Mouse (Mus musculus): ENCODE measurements at regions not wholly inside any gene's neighbourhood (a gene's known extent, or its start where the extent isn't known, plus 50 kb on each side); places are given as distances from the start of the nearest gene placed in this dataset.

DNA sequence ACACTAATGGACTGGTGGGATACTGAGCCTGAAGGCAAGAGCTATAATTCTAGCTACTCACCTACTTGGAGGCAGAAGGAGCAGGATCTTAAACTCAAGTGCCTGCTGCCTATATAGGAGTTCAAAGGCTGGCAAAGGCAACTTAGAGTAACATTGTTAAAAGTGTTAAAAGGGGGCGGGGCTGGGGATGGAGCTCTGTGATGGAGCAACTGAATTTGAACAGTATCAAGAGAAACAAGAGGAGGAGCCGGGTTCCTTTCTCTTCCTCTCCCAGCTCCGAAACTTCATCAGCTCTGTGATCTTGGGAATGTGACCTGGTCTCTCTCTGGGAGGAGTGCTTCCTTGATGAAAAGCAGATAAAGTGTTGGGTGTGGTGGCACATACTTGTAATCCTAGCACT lies 223.6 kb downstream of the Rplp1 start:
- H3K4me3 ChIP-seq (replicated peaks), result no peak overlapping the region
- H3K27me3 ChIP-seq, result peaks cover 9% of the 10 kb centered on the region; the same call in 1 of the 2 replicates
- H3K4me2 ChIP-seq (replicated peaks), result no peak overlapping the region
- 77% methylated on average over 3 of the region's 3 CpGs for WGBS
- no peaks in the 10 kb centered on the region for H3K9me3 ChIP-seq (replicated peaks)
- H3K36me3 ChIP-seq, result no peaks in the 10 kb centered on the region
- H3K9ac ChIP-seq, result no peak overlapping the region
- no peak overlapping the region for H3K27ac ChIP-seq (replicated peaks)
- no peak for ATAC-seq (ENCODE audit: insufficient number of reproducible peaks, low FRiP score, low TSS enrichment, low read depth)
- H3K4me1 ChIP-seq, result peaks cover 15% of the 10 kb centered on the region

DNA sequence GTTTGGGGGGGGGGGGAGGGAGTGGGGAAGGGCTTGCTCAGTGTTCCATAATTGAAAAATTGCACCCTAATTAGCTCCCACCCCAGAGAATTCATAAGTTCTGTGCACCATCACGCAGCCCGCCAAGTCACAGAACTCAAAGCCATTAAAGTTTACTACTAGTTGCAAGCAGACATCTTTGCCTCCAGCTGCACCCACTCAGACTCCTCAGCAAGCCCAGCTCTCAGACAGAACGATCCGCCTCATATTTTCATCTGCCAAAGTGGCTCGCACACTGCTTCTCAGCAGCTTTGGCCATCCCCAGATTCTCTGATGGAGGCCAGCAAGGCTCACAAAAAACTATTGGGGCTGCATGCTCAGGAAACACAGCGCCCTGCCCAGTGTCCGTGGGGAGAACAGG lies 224.4 kb downstream of the Rplp1 start:
- Histone ChIP-seq H3K4me2 (replicated peaks) (no peak overlapping the region), H3K9ac (no peak overlapping the region), H3K36me3 (no peaks in the 10 kb centered on the region), H3K9me3 (replicated peaks) (no peaks in the 10 kb centered on the region), H3K4me1 (peaks cover 7% of the 10 kb centered on the region; the same call in 1 of the 2 replicates), H3K4me3 (replicated peaks) (no peak overlapping the region), H3K27ac (replicated peaks) (no peak overlapping the region), H3K27me3 (peaks cover 9% of the 10 kb centered on the region; the same call in 1 of the 2 replicates)
- no peak for ATAC-seq (ENCODE audit: insufficient number of reproducible peaks, low FRiP score, low TSS enrichment, low read depth)
- 47% methylated on average over 7 of the region's 7 CpGs for WGBS

DNA sequence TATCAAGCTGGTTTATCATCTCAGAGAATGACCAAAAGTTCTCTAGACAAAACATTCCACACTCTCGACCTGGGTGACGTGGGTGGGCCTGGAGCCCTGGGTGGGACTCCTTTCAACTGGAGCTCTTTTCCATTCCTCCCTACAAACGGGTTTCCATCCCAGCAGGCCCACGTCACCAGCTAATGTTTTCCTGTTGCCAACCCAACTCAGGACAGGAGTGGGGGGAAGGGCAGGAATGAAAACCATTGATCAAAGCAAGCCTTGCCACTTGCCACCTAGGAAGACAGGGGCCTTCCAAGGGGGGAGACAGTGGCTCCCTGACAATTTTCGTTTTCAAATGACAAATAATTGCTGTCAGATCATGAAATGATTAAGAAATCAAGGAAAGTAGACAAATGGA lies 224.8 kb downstream of the Rplp1 start:
- H3K9me3 ChIP-seq (replicated peaks), result no peaks in the 10 kb centered on the region
- H3K4me2 ChIP-seq (replicated peaks), result no peak overlapping the region
- peaks cover 6% of the 10 kb centered on the region; the same call in 1 of the 2 replicates for H3K4me1 ChIP-seq
- H3K27ac ChIP-seq (replicated peaks), result no peak overlapping the region
- H3K27me3 ChIP-seq, result peaks cover 9% of the 10 kb centered on the region; the same call in 1 of the 2 replicates
- no peak overlapping the region for H3K9ac ChIP-seq
- no peak overlapping the region for H3K4me3 ChIP-seq (replicated peaks)
- no peak for ATAC-seq (ENCODE audit: insufficient number of reproducible peaks, low FRiP score, low TSS enrichment, low read depth)
- WGBS, result 31% methylated on average over 5 of the region's 5 CpGs
- H3K36me3 ChIP-seq, result no peaks in the 10 kb centered on the region

DNA sequence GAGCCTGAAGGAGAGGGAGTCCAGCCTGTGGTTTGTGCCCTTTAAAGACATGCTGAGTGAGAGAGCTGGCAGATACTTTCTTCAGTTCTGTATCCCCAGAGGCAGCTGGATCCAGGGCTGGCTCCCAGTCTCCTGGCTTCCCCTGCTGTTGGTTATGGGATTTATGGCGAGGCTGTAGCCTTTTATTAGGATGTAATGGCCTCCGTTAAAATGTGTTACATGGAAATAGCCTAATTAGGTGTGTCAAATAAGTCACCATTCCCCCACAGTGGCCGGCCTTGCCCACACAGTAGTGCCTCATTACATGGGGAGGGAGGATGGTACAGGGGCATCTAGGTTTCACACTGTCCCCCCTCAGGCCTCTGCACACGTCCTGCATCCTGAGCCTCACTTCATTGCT lies 230.8 kb downstream of the Rplp1 start:
- no peak overlapping the region for H3K27ac ChIP-seq (replicated peaks)
- 73% methylated on average over 4 of the region's 4 CpGs for WGBS
- H3K27me3 ChIP-seq, result 0 out of 2 replicates have a peak, but pooled peaks cover 2% of the 10 kb centered on the region
- ATAC-seq (ENCODE audit: insufficient number of reproducible peaks, low FRiP score, low TSS enrichment, low read depth), result no peak
- H3K9me3 ChIP-seq (replicated peaks), result no peaks in the 10 kb centered on the region
- no peak overlapping the region for H3K4me2 ChIP-seq (replicated peaks)
- H3K9ac ChIP-seq, result no peak overlapping the region
- H3K4me1 ChIP-seq, result peaks cover 18% of the 10 kb centered on the region
- no peaks in the 10 kb centered on the region for H3K36me3 ChIP-seq
- H3K4me3 ChIP-seq (replicated peaks), result no peak overlapping the region

DNA sequence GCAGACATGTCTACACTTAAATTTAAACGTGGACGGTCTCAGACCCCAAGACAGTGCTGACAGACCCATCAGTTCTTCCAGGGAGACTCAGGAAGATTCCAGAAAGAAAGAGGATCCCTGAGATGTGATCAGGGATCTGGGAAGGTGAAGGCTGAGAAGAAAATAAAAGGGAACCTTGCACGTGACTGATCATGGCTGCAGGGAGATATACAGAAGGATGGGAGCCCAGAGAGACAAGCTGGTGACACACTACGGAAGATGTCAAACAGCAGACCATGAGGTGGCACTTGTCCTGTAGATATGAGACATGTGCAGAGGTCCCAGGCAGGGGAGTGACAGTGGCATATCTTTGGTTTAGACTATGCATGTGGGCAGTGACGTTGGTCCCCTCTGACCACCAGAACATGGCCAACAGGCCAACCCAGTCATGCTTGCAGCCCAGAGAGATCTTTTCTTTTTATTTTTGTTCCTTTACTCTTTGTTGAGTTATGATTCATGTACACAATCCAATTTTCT lies 231.5 kb downstream of the Rplp1 start:
- Histone ChIP-seq H3K27me3 (0 out of 2 replicates have a peak, but pooled peaks cover 2% of the 10 kb centered on the region), H3K4me1 (peaks cover 18% of the 10 kb centered on the region), H3K4me3 (replicated peaks) (no peak overlapping the region), H3K9ac (no peak overlapping the region), H3K27ac (replicated peaks) (no peak overlapping the region), H3K36me3 (no peaks in the 10 kb centered on the region), H3K4me2 (replicated peaks) (no peak overlapping the region), H3K9me3 (replicated peaks) (no peaks in the 10 kb centered on the region)
- 86% methylated on average over 5 of the region's 5 CpGs for WGBS
- no peak for ATAC-seq (ENCODE audit: insufficient number of reproducible peaks, low FRiP score, low TSS enrichment, low read depth)

DNA sequence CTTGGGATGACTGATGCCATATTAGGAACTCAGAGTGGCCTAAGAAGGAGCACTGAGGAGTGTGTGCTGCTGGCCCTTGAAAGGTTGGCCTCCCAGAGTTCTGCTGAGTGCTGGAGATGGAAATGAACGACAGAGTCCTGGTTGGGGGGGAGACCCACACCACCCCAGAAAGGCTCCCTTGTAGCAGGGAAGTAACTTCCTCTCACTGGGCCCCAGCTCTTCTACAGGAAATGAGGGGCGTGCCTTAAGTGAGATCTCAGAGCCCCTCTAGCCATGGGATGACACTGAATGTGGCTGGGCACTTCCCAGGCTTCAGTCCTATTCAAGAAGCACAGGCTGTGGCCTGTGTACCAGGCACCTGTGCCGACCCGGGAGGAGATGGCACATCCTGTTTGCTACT lies 232.0 kb downstream of the Rplp1 start:
- H3K4me2 ChIP-seq (replicated peaks), result no peak overlapping the region
- no peak for ATAC-seq (ENCODE audit: insufficient number of reproducible peaks, low FRiP score, low TSS enrichment, low read depth)
- no peaks in the 10 kb centered on the region for H3K36me3 ChIP-seq
- H3K4me1 ChIP-seq, result peaks cover 21% of the 10 kb centered on the region
- H3K27me3 ChIP-seq, result 0 out of 2 replicates have a peak, but pooled peaks cover 2% of the 10 kb centered on the region
- WGBS, result 68% methylated on average over 4 of the region's 4 CpGs
- H3K9ac ChIP-seq, result no peak overlapping the region
- H3K9me3 ChIP-seq (replicated peaks), result no peaks in the 10 kb centered on the region
- no peak overlapping the region for H3K27ac ChIP-seq (replicated peaks)
- no peak overlapping the region for H3K4me3 ChIP-seq (replicated peaks)

DNA sequence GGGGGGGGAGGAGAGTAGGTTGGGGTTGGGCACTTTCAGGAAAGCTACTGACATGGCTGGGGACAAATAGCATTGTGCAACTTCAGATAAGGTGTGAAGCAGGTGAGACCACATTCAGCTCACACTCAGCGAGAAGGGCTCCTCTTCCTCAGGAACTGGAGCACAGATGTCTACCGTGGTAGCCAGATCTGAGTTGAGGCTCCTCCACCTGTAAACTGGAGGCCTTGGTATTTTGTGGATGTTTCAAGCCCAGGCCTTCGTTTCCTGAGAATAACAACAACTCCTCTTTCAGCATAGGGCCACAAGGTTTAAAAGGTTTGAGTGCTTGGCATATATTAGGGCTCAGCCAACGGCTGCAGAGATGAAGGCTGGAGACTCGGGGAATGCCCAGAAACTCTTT lies 232.9 kb downstream of the Rplp1 start:
- Histone ChIP-seq H3K9ac (no peak overlapping the region), H3K4me1 (peaks cover 28% of the 10 kb centered on the region), H3K27ac (replicated peaks) (no peak overlapping the region), H3K9me3 (replicated peaks) (no peaks in the 10 kb centered on the region), H3K27me3 (0 out of 2 replicates have a peak, but pooled peaks cover 2% of the 10 kb centered on the region), H3K4me3 (replicated peaks) (no peak overlapping the region), H3K4me2 (replicated peaks) (no peak overlapping the region), H3K36me3 (no peaks in the 10 kb centered on the region)
- ATAC-seq (ENCODE audit: insufficient number of reproducible peaks, low FRiP score, low TSS enrichment, low read depth), result no peak
- 49% methylated on average over 5 of the region's 5 CpGs for WGBS

DNA sequence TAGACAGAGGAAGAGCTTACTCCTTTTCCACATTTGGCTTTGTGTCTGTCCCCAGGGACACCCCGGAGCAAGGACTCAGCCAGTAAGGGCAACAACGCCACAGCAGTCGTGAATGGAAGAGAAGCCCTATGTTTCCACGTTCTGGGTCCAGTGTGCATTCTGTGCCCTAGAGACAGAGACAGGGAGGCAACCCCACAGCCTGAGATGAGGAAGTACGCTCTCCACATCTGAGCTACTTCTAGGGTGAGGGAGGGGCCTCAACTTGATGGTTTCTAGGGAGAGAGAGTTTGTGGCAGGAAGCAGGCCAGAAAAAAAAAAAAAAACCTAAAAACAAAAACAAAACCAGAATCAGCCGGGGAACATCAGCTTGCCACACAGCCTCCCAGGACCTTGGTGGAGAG lies 233.4 kb downstream of the Rplp1 start:
- Histone ChIP-seq H3K9ac (no peak overlapping the region), H3K4me1 (peaks cover 33% of the 10 kb centered on the region), H3K27me3 (0 out of 2 replicates have a peak, but pooled peaks cover 2% of the 10 kb centered on the region), H3K27ac (replicated peaks) (no peak overlapping the region), H3K36me3 (no peaks in the 10 kb centered on the region), H3K9me3 (replicated peaks) (no peaks in the 10 kb centered on the region), H3K4me3 (replicated peaks) (no peak overlapping the region), H3K4me2 (replicated peaks) (no peak overlapping the region)
- 18% methylated on average over 6 of the region's 6 CpGs for WGBS
- no peak for ATAC-seq (ENCODE audit: insufficient number of reproducible peaks, low FRiP score, low TSS enrichment, low read depth)

DNA sequence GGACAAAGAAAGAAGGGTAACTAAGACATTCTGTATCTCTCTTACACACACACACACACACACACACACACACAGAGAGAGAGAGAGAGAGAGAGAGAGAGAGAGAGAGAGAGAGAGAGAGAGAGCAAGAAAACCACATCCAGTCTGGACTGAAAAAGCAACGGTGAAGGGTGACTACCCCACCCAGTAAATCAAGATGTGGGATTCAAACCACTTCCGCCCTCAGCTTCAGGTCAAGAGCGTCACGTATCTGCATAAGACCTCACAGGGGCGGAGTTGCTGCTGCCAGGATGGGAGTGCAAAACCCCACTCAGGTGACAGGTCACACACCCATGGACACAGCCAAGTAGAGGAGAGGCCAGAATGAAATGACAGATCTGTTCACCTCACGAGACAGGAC lies 234.7 kb downstream of the Rplp1 start:
- peaks cover 35% of the 10 kb centered on the region for H3K4me1 ChIP-seq
- no peak overlapping the region for H3K4me2 ChIP-seq (replicated peaks)
- H3K27me3 ChIP-seq, result 0 out of 2 replicates have a peak, but pooled peaks cover 2% of the 10 kb centered on the region
- 81% methylated on average over 6 of the region's 6 CpGs for WGBS
- no peak overlapping the region for H3K27ac ChIP-seq (replicated peaks)
- no peaks in the 10 kb centered on the region for H3K9me3 ChIP-seq (replicated peaks)
- H3K9ac ChIP-seq, result no peak overlapping the region
- ATAC-seq (ENCODE audit: insufficient number of reproducible peaks, low FRiP score, low TSS enrichment, low read depth), result no peak
- H3K4me3 ChIP-seq (replicated peaks), result no peak overlapping the region
- H3K36me3 ChIP-seq, result no peaks in the 10 kb centered on the region

DNA sequence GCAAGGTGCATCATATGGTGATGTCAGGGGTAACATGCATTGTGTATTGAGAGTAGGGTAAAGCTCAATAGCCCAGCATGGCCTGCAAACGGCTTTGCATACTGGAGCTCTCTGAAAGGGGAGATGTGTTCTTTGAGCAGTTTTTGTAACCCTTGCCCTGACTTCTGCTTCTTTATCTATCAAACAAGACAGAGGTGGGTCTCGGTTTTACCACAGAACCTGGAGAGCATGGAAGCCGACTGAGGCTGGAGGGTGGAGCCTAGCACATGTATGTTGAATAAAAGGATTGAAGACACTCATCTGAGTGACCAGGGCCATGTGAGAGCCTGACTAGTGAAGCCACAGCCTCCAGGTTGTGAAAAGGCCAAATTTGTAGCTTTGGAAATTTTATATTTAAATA lies 236.7 kb downstream of the Rplp1 start:
- 67% methylated on average over 3 of the region's 3 CpGs for WGBS
- no peak overlapping the region for H3K4me2 ChIP-seq (replicated peaks)
- H3K4me3 ChIP-seq (replicated peaks), result no peak overlapping the region
- peaks cover 49% of the 10 kb centered on the region for H3K4me1 ChIP-seq
- H3K36me3 ChIP-seq, result no peaks in the 10 kb centered on the region
- no peak overlapping the region for H3K27ac ChIP-seq (replicated peaks)
- ATAC-seq (ENCODE audit: insufficient number of reproducible peaks, low FRiP score, low TSS enrichment, low read depth), result no peak
- 0 out of 2 replicates have a peak, but pooled peaks cover 2% of the 10 kb centered on the region for H3K27me3 ChIP-seq
- no peaks in the 10 kb centered on the region for H3K9me3 ChIP-seq (replicated peaks)
- H3K9ac ChIP-seq, result no peak overlapping the region

DNA sequence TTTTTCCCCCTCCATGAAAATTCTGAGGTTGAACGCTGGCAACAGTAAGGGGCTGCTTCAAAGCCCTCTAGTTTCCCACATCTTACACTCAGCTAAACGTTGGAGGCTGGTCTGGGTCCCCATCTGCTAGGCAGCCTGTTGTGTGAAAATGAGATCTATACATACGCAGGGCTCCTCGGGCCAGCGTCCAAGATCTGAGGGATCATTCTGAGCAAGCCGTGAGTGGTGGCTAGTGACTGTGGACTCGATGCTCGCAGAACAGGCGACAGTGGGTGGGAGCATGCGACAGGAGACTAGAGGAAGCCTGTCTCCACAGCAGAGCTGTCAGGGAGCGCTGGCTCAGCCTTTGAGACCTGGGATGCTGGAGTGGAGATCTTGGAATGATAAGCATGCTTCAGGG lies 237.3 kb downstream of the Rplp1 start:
- ATAC-seq (ENCODE audit: insufficient number of reproducible peaks, low FRiP score, low TSS enrichment, low read depth), result no peak
- Histone ChIP-seq H3K27ac (replicated peaks) (no peak overlapping the region), H3K4me2 (replicated peaks) (no peak overlapping the region), H3K9ac (no peak overlapping the region), H3K27me3 (0 out of 2 replicates have a peak, but pooled peaks cover 2% of the 10 kb centered on the region), H3K9me3 (replicated peaks) (no peaks in the 10 kb centered on the region), H3K36me3 (no peaks in the 10 kb centered on the region), H3K4me1 (peaks cover 43% of the 10 kb centered on the region), H3K4me3 (replicated peaks) (no peak overlapping the region)
- WGBS, result 44% methylated on average over 11 of the region's 11 CpGs

DNA sequence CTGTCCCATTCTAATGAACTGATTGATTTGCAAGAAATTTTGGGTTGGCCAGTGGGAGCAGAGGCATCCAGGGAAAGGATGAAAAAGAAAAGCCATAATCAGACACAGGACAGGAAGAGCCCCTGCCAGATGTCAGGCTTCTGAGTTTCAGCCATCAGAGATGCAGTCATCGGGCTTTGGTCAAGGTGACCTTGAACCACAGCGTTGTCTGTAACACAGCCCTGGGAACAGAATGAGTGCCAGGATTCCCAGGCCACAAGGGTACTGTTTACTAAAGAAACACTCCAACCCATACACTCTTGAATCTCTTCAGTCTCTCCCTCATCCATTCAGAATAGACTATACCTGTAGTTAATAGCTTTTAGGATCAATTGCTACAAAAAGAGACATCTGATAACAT lies 239.0 kb downstream of the Rplp1 start:
- Histone ChIP-seq H3K4me2 (replicated peaks) (no peak overlapping the region), H3K9ac (no peak overlapping the region), H3K4me3 (replicated peaks) (no peak overlapping the region), H3K27ac (replicated peaks) (no peak overlapping the region), H3K36me3 (no peaks in the 10 kb centered on the region), H3K27me3 (0 out of 2 replicates have a peak, but pooled peaks cover 2% of the 10 kb centered on the region), H3K4me1 (peaks cover 32% of the 10 kb centered on the region), H3K9me3 (replicated peaks) (no peaks in the 10 kb centered on the region)
- 78% methylated on average over 2 of the region's 2 CpGs for WGBS
- ATAC-seq (ENCODE audit: insufficient number of reproducible peaks, low FRiP score, low TSS enrichment, low read depth), result no peak
